Mouse (Mus musculus): ENCODE results near the gene Cpne5. TPM values are rescaled to one million over a fixed set of nuclear protein-coding genes. Genes with fewer than 3 reads are reported as not detected.
"Not testable (repeated sequence)": the region's sequence is repeated elsewhere in the genome, so short reads cannot be mapped to it uniquely, and the experiment has no call there.

Gene Cpne5
- polyA plus RNA-seq, 1 experiment from 2014 or later, result 0.26 TPM

DNA sequence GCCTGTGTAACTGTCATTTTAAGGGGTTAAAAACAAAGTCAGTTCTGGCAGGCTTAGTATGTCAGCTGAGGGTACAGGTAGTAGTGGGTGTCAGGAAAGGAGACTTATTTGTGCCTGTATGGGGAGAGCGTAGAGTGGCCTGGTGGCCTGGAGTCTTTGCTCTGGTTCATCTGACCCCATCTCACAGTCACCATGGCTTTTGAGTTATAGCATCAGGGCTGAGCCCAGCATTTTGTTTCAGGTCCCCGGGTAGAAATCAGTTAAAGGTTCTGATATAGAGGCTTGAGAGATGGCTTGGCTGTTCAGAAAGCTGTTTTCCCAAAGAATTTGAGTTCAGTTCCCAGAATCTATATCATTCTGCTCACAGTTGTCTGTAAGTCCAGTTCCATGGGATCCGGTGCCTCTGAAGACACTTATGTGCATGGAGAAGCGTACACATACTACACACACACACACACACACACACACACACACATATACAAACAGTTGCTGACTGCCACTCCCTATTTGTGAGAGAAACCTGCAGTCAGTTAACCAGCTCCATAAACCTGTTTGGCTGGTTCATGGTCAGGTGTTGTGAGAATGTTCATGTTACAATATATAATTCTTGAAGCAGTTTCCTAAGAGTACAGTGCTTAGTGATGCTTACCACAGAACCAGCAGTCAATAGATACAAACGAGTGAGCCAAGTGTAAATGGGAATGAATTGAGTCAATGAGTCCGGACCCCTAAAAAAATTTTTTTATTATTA is 30.1 kb upstream of the Cpne5 start:
- no peak for ATAC-seq
- in situ Hi-C loops (cut with MboI; ENCODE audit: low pct_unique_long_range_greater_than_20kb), result loop anchor here (10.0 kb wide), 1 partner anchor 247 kb away; no protein-coding TSS in a partner anchor
- POLR2A ChIA-PET, result interaction anchor here (1.0 kb wide), 1 partner anchor 103 kb away, joined by 3 read pairs; no protein-coding TSS in a partner anchor

DNA sequence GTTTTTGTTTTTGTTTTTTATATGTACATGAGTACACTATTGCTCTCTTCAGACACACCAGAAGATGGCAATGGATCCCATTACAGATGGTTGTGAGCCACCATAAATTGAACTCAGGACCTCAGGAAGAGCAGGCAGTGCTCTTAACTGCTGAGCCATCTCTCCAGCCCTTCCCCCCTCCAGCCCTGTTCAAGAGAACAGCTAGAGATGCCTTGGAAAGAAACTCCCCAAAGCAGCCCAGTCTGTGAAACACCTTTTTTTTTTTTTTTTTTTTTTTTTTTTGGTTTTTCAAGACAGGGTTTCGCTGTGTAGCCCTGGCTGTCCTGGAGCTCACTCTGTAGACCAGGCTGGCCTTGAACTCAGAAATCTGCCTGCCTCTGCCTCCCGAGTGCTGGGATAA is 29.1 kb upstream of the Cpne5 start:
- DNase-seq (ENCODE audit: low read depth, low spot score); H3K27me3 ChIP-seq; ATAC-seq; POLR2A ChIA-PET: not testable (repeated sequence)
- in situ Hi-C loops (cut with MboI; ENCODE audit: low pct_unique_long_range_greater_than_20kb), result loop anchor here (10.0 kb wide), 1 partner anchor 248 kb away; no protein-coding TSS in a partner anchor
- CTCF ChIA-PET, result interaction anchor here (1.5 to 2.5 kb wide), 4 partner anchors 15 to 104 kb away, joined by 5 to 14 read pairs (median 6); no protein-coding TSS in a partner anchor

More for the DNA sequence above, 30.1 kb upstream of the Cpne5 start:
- CTCF ChIA-PET, result interaction anchor here (1.1 to 2.5 kb wide), 14 partner anchors 8 to 103 kb away, joined by 3 to 14 read pairs (median 5); partner anchors contain the start of gene Mtch1
- no peaks in the 10 kb centered on the region for H3K27me3 ChIP-seq
- TF ChIP-seq CTCF (IDR thresholded peaks at IDR 0.05), result no peak
- DNase-seq (ENCODE audit: low read depth, low spot score), result no peak

GRCm38 (mm10) chr17:29264760-29265159 is 26.8 kb upstream of the Cpne5 start:
- ChIA-PET CTCF (interaction anchor here (1.5 kb wide), 1 partner anchor 106 kb away, joined by 7 read pairs; no protein-coding TSS in a partner anchor), POLR2A (no interaction called here)
- DNase-seq (ENCODE audit: low read depth, low spot score) (no peak), ATAC-seq (no peak)
- H3K27me3 ChIP-seq, result no peaks in the 10 kb centered on the region
- in situ Hi-C loops (cut with MboI; ENCODE audit: low pct_unique_long_range_greater_than_20kb), result loop anchor here (5.0 to 10.0 kb wide), 2 partner anchors 103 to 250 kb away; no protein-coding TSS in a partner anchor
- no peak for TF ChIP-seq CTCF (IDR thresholded peaks at IDR 0.05)

- no peaks in the 10 kb centered on the region for H3K27me3 ChIP-seq
- TF ChIP-seq CTCF (IDR thresholded peaks at IDR 0.05), result no peak
- in situ Hi-C loops (cut with MboI; ENCODE audit: low pct_unique_long_range_greater_than_20kb), result loop anchor here (5.0 to 10.0 kb wide), 2 partner anchors 103 to 251 kb away; no protein-coding TSS in a partner anchor
- ChIA-PET POLR2A (no interaction called here), CTCF (interaction anchor here (2.5 kb wide), 1 partner anchor 107 kb away, joined by 12 read pairs; no protein-coding TSS in a partner anchor)
- ATAC-seq (peak; percentile 34), DNase-seq (ENCODE audit: low read depth, low spot score) (no peak)
These were observed 26.1 kb upstream of the Cpne5 start, which contains the start of gene Ppil1 for GRCm38 (mm10) chr17:29263840-29264633. TSS of gene Ppil1 (minus strand) at chr17:29264186.

- ChIA-PET CTCF (interaction anchor here (2.5 kb wide), 1 partner anchor 107 kb away, joined by 12 read pairs; no protein-coding TSS in a partner anchor), POLR2A (no interaction called here)
- TF ChIP-seq CTCF (IDR thresholded peaks at IDR 0.05), result no peak
- no peaks in the 10 kb centered on the region for H3K27me3 ChIP-seq
- in situ Hi-C loops (cut with MboI; ENCODE audit: low pct_unique_long_range_greater_than_20kb), result loop anchor here (5.0 to 10.0 kb wide), 2 partner anchors 104 to 251 kb away; no protein-coding TSS in a partner anchor
- DNase-seq (ENCODE audit: low read depth, low spot score), result no peak
- ATAC-seq, result no peak
These were observed 25.4 kb upstream of the Cpne5 start for GRCm38 (mm10) chr17:29263417-29263816.

DNA sequence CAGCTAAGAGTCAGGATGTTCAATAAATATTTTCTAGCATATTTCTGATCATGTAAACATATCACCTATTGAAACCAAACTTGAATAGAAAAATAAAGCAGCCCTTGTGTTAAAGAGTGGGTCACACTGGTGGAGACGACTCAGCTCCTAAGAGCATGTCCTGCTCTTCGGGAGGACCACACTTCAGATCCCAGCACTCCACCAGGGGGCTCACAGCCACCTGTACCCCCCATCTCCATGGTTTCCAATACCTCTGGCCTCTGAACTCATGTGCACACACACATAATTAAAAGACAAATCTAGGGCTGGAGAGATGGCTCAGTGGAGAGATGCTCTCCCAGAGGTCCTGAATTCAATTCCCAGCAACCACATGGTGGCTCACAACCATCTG is 24.3 kb upstream of the Cpne5 start:
- ChIA-PET CTCF (interaction anchor here (2.5 to 2.8 kb wide), 2 partner anchors 10 to 109 kb away, joined by 8 to 12 read pairs; no protein-coding TSS in a partner anchor), POLR2A (no interaction called here)
- DNase-seq (ENCODE audit: low read depth, low spot score) (no peak), ATAC-seq (no peak)
- in situ Hi-C loops (cut with MboI; ENCODE audit: low pct_unique_long_range_greater_than_20kb), result loop anchor here (5.0 to 10.0 kb wide), 2 partner anchors 105 to 253 kb away; no protein-coding TSS in a partner anchor
- peak; percentile 31 for TF ChIP-seq CTCF (IDR thresholded peaks at IDR 0.05)
- H3K27me3 ChIP-seq, result no peaks in the 10 kb centered on the region

DNA sequence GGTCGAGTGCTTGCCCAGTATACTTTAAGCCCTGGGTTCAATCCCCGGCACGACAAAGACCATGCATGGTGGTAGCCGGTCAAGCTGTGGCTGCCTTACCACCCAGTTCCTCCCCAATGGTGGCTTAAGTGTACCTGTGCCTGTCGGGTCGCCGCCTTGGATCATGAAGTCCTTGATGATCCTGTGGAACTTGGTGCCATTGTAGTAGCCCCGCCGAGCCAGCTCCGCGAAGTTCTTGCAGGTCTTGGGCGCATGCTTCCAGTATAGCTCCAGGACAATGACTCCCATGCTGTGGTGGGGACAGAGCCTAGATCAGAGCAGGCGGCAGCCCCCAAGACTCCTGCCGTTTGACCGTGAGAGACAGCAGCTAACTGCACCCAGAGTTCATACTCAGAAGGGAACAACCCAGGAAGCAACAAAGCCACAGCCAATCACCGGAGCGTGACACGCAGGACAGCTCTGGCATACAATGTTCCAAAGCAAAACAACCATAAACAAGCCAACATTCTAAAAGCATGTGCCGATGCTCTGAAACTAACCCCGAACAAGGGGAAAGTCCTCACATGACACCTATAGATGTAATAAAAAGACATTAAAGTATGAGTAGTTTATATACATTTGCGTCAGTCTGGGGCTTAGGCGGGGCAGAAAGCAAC is 23.8 kb upstream of the Cpne5 start:
- in situ Hi-C loops (cut with MboI; ENCODE audit: low pct_unique_long_range_greater_than_20kb), result loop anchor here (5.0 to 10.0 kb wide), 2 partner anchors 106 to 253 kb away; no protein-coding TSS in a partner anchor
- CTCF ChIA-PET, result interaction anchor here (2.5 to 2.8 kb wide), 2 partner anchors 10 to 109 kb away, joined by 8 to 12 read pairs; no protein-coding TSS in a partner anchor
- H3K27me3 ChIP-seq, result no peaks in the 10 kb centered on the region
- no peak for TF ChIP-seq CTCF (IDR thresholded peaks at IDR 0.05)
- DNase-seq (ENCODE audit: low read depth, low spot score) (no peak), ATAC-seq (no peak)
- POLR2A ChIA-PET, result no interaction called here

DNA sequence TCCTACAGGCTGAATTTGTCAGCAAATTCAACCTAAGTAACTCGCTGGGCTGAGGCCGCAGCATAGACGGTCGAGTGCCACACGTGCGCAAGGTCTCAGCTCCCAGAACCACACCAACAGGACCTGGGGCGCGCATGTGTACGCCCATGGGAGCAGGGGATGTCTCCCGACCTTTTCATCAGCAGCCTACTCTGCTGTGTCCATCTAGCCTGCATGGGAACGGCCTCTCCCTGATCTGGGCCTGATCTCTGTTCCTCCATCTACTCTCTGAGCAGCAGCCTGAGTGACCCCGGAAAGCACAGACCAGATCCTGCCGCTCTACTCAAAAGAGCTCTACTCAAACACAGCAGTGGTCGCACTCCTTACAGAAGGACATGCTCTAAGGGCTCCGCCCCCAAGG is 22.5 kb upstream of the Cpne5 start:
- ChIA-PET CTCF (interaction anchor here (1.0 to 2.8 kb wide), 3 partner anchors 9 to 111 kb away, joined by 3 to 8 read pairs (median 5); no protein-coding TSS in a partner anchor), POLR2A (no interaction called here)
- no peak for TF ChIP-seq CTCF (IDR thresholded peaks at IDR 0.05)
- DNase-seq (ENCODE audit: low read depth, low spot score) (no peak), ATAC-seq (no peak)
- no peaks in the 10 kb centered on the region for H3K27me3 ChIP-seq
- in situ Hi-C loops (cut with MboI; ENCODE audit: low pct_unique_long_range_greater_than_20kb), result loop anchor here (5.0 to 10.0 kb wide), 2 partner anchors 107 to 254 kb away; no protein-coding TSS in a partner anchor

GRCm38 (mm10) chr17:29259489-29259888 is 21.5 kb upstream of the Cpne5 start:
- ChIA-PET POLR2A (no interaction called here), CTCF (interaction anchor here (0.7 to 2.8 kb wide), 6 partner anchors 8 to 112 kb away, joined by 3 to 8 read pairs (median 3); partner anchors contain the start of genes BC004004 and Mtch1)
- in situ Hi-C loops (cut with MboI; ENCODE audit: low pct_unique_long_range_greater_than_20kb), result no loop called here
- no peaks in the 10 kb centered on the region for H3K27me3 ChIP-seq
- ATAC-seq (no peak), DNase-seq (ENCODE audit: low read depth, low spot score) (no peak)
- TF ChIP-seq CTCF (IDR thresholded peaks at IDR 0.05), result no peak

All from Patski (cell line).